Mouse (Mus musculus): ENCODE measurements around the gene Exoc6b.

DNA sequence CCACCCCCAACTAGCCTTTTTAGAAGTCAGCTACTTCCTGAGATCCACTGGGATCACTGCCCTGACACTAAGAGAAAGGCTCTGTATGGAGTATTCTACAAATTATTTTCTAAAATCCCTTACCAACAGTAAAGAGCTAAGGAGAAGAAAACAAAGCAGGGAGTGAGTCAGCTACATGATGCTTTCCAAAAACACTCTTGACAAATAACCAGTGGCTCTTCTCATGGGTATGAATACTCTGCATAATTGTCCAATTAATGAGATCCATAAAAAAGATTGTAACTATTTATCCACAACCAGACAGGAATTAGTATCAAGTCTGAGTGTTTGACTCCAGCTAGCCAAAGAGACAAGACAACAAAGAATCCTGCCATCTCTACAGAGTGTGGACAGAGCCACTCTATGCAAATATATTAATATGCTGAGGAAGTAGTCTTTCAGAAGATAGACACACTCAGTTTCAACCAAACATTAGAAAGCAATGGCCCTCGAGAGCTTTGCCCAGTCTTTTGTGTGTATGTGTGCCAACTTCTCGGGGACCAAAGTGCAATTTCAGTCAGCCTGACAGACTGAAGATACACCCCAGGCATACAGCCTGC lies 263.1 kb downstream of the Exoc6b start:
- no peak for TF ChIP-seq CTCF (IDR thresholded peaks at IDR 0.05; ENCODE audit: control insufficient read depth, insufficient read depth, low read length)
- TF ChIP-seq POLR2A (IDR thresholded peaks at IDR 0.05; ENCODE audit: borderline replicate concordance, control insufficient read depth, low read depth, low read length) = no peak

Data from bone marrow, adult 2 months (tissue).